Mouse (Mus musculus): ENCODE results near the gene Hoxa1.
A peak's percentile ranks its signal among the peaks of the same experiment; 100 is the strongest.

Hoxa1 gene

DNA sequence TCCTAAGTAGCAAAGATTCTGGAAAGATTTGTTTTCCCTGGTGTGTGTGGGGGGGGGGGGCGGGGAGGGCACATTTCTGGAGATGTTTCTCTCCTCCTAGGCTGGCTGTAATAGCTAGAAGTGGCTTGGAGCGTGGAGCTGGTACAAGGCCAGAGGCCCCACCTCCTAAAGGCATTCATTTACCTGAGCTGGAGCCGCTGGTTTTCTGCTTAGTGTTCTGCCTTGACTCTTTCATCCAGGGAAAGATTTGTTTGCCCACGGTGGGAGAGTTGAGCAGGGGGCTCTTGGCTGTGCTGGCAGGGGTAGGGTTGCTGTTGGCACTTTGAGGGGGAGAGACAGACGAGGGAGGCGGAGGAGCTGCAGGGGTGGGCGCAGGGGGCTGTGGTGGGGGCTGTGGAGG, 13.8 kb upstream of the Hoxa1 start:
- DNase-seq (ENCODE audit: low read depth, low spot score), result no peak

DNA sequence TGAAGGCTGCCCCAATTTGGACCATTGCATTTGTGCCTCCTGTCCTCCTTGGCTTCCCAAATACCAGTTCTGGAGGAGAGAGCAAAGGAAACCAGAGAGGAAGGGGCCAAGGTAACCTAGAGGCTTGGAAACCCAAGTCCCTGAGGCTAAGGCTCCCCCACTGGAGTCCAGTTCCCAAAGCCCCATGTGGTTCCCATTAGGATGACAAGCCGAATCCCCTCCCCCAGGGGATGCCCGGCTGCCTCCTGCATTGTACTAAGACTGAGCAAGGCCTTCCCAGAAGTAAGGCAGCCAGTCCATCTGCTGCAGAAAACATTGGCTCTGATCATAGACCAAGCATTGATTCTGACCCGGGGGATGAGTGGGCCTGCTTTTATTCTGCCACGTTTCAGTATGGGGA, 13.2 kb upstream of the Hoxa1 start:
- peak; percentile 91 for DNase-seq (ENCODE audit: low read depth, low spot score)

DNA sequence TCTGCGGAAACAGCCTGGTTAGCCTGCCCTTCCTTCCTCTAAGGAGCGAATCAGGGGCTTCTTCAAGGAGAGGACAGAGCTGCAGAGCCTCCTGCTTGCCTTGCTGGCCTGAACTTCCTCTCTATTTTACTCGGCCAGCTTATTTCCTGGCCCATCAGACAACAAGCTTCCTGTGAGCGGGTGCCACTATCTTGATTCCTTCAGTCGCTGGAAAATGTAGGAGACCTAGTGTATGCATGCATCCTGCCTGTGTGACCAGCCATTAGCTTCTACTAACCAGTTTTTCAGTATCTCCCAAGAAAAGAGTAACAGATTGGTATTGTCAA, 12.7 kb upstream of the Hoxa1 start:
- peak; percentile 51 for DNase-seq (ENCODE audit: low read depth, low spot score)

DNA sequence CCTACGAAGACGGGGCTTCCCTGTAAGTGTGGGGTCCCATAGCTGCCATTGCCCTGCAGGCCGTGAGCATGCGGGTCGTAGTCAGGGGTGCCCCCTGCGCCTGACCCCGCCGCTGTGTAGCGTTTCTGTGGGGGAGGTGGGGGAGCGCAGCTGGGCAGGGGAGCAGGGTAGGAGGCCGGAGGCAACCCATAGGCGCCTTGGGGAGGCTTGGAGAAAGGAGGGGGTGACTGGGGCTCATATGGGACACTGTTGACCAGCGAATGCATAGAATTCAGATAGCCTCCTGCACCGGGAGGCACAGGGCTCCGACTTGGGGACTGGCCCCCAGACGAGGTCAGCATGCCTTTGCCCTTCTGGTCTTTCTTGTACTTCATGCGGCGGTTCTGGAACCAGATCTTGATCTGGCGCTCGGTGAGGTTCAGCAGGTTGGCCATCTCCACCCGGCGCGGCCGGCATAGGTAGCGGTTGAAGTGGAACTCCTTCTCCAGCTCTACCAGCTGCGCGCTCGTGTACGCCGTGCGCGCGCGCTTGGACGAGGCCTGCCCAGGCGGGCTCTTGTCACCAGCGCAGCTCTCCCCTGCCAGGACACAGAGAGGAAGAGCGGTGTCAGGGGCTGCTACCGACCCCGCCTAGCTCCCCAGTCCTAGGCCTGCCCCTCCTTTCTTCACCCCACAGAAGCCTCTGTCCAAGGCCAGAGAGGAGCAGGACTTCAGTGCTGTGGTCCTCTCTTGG, 12.2 kb upstream of the Hoxa1 start:
- no peak for DNase-seq (ENCODE audit: low read depth, low spot score)

DNA sequence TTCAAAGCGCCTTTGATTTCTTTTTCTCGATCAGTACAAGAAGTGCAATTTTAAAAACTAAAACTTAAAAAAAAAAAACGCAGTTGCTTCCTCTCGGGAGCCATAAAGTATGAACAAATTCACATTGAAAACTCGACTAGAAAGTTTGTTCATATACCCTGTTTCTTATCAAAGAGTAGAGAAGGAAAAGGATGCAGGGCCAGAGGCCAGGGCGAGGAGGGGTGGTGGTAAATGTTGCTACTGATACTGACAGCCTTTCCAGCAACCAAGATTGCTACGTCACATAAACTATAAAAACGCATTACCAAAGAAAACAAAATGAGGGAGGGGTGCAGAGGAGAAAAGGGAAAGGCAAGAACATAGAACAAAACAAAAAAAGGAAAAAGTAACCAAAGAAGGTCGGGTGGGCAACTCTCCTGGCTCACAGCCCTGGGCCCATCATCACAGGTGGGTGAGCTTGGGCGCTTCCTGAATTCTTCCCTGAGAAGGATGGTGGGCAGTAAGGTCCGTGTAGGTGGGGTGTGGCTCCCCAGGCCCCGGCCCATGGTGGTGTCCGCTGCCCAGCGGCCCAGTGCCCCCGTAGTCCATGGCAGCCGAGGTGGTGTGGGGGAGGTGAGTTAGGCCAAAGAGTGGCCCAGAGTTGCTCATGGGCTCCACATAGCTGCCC, 11.5 kb upstream of the Hoxa1 start:
- DNase-seq (ENCODE audit: low read depth, low spot score), result peak; percentile 45

DNA sequence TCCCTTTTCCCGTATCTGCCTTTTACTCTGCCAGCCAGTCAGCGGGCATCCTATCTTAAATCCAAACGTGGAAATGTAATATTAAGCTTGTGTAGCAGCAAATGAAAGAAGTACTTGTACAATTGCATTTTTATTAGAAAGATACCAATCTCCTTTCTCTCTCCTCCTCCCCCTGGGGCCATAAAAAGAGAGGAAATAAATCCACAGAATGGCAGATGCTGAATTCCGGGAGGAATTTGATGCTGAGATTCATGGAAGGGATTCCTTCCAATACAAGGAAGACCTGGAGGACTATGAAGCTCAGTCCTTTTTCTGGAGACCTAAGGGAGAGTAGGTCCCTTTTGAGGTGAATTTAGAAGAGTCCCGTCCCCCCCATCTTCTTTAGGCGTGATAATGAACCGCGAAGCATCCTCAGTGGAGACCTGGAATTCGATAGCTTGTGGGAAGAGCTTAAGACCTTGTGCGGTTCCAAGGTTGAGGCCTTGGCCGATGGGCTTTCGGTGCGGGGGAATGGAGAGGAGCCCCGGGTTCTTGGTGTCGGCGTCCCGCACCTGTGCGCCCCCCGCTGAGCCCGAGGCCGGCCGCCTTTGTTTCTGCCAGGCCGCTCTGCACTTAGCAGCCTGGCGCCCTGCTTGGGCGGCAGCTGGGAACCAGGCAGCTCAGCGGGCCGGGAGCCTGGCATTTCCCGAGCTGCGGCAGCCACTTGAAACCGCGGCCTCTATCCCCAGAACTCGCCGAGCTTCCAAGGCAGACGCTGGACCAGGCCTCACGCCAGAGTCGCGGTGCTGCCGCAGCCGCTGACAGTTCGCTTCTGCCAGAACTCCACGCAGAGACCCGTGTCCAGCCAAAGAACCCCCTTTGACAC, 10.3 kb upstream of the Hoxa1 start:
- DNase-seq (ENCODE audit: low read depth, low spot score), result peak; percentile 67

DNA sequence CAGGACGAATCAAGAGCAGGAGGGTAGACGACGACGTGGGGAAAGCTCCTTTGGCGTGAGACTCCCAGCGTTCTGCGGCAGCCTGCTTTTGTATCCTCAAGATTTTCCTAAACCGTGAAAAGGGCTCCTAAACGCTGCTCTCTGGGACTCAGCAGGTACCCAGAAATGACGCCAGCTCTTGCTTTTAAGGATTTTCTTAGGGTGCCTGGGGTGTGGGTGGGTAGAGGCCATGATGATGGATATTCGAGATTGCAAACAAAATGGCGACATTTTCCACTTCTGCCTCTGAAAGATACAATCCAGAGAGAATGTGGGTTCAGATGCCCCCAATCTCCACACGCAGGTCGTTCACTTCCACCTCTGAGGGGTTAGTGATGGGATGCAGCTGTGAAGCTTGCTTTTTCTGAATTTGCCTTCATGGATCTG, 9.6 kb upstream of the Hoxa1 start:
- DNase-seq (ENCODE audit: low read depth, low spot score), result peak; percentile 66

DNA sequence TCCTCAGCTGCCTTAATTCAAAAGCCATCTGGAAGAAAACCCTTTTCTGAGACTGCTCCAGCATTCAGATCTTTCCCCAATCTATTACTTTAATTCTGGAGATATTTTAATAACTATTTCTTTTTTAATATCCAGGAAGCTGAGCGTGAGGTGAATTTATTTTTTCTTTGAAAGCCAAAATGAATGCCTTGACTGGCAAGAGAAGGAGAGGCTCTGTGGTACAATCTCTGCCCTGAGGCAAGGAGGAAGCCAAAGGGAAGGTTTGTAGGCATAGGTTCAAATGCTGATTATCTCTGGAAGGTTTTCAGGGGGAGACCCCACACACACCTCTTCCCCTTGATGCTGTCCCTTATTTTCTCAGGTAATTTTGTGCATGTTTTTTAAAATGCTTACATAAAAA, 9.1 kb upstream of the Hoxa1 start:
- DNase-seq (ENCODE audit: low read depth, low spot score), result peak; percentile 57

DNA sequence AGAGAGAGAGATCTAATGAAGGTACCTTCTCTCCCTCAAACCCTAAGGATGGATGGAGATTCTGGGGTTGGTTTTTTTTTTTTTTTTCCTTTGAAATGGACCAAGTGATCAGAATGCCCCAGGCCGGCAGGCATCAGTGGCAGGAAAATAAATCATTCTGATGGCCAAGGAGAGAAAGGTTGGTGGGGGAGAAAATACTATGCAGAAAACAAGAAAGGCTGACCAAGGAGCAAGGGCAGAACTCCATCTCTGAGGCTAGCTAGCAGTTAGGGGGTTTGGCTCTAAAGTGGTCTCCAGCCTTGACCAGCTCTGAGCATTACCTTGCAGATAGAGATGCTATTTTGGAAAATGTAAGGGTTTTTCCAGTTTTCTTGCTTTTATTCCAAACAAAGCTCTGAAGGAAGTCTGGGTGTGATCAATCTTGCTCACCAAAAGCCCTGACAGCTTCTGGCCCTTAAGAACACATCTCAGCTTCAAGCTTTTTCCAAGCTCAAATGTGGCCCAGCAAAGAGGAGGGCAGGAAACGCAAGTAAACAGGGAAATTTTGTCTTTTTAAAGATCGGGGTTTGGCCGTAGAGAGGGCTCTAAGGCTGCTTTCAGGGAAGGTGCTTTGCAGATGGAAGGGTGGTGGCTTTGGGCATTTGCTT, 8.4 kb upstream of the Hoxa1 start:
- DNase-seq (ENCODE audit: low read depth, low spot score), result peak; percentile 81

DNA sequence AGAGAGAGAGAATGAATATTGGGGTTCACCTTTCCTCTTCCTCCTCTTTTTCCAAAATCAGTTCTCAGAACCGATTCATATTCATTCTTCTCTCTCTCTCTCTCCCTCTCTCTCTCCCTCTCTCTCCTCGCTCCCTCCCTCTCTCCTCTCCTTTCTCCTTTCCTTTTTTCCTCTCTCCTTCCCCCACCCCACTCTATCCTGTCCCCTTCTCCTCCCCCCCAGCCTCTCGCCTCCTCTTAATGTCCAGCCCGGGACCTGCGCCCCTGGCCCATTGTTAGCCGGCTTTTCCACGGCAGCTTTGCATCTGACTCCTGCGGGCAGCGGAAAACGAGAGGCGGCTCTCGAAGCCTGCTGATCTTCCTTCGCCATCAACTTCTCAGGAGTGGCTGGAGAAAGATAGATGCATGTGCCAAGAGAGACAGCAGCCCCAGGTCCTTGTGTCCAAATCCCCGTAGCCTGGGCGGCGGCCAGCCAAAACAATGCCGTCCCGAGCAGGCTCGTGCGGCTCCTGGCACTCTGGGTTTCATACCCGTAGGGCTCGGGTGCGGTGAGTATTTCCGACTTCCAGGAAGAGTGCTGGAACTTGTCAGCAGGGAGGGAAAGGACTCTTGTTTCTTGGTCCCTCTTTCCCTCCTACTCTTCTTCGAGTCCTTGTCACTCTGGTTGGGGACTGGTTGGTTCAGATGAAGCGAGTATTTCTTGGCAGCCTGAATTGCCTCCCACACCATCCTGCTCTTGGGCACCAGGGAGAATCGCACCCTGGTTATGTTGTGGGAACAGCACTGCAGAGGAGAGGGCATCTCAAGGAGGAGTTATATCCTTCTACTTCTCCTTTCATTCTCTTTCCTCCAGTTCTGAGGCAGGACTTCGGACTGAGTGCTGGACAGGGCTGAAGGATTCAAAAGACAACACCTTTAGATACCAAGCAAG, 7.6 kb upstream of the Hoxa1 start:
- peak; percentile 82 for DNase-seq (ENCODE audit: low read depth, low spot score)

DNA sequence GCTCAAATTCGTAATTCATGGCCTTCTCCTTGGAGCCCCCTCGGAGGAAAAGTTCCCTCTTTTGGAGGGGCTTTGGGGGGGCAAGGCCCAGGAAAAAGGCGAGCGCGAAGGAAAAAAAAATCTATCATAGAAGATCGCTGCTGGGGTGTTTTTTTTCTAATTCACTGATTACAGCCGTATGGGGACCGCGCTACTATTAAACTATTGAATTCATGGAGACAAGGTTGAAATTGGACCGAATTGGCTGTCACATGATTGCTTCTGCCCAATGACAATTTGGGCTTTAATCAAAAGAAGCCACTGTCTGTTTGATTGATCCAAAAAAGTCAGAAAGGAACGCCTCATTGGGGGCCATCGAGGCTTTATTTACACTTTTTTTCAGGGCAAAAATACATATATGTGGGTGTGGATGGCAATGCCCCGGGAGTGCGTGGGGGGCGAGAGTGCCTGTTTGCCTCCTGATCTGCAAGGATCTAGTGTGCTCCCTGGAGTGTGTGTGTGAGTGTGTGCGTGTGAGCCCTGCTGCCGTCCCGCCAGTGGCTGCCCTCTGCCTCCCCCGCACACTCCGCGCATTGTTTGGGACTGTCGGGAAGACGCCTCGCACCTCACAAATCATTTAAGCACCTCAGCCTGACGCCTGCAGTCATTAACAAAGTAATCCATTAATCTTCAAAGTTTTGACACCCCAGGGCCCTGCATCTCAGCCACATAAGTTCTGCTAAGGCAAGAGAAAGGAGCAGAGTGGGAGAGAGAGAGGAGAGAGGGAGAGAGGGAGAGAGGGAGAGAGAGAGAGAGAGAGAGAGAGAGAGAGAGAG, 6.7 kb upstream of the Hoxa1 start, which contains the start of gene Hoxa2:
Gene Hoxa2 (minus strand): TSS at position 206 of the 815 bp plus-strand sequence.
- peak; percentile 90 for DNase-seq (ENCODE audit: low read depth, low spot score)

DNA sequence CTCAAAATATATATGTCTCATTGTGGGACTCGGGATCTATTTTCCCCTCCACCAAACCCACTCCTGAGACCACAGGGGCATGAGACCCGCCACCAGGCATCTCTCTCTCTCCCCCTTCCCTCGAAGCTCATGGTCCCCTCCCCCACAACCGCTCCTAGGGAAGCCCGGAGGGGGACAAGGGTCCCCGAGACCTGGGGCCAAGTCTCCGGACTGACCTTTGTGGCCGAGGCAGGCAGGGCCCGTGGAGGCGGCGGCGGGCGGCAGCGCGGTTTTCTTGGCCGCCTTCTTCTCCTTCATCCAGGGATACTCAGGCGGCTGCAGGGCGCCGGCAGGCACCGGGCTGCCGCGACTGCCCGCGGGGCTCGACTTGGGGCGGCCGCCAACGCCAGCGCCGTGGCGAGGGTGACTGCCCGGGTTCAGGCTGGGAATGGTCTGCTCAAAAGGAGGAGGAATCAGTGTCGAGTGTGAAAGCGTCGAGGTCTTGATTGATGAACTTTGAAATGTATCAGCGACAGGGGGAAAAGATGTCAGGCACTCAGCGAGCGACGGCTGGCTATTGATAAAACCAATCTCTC, 6.0 kb upstream of the Hoxa1 start:
- DNase-seq (ENCODE audit: low read depth, low spot score), result peak; percentile 69

DNA sequence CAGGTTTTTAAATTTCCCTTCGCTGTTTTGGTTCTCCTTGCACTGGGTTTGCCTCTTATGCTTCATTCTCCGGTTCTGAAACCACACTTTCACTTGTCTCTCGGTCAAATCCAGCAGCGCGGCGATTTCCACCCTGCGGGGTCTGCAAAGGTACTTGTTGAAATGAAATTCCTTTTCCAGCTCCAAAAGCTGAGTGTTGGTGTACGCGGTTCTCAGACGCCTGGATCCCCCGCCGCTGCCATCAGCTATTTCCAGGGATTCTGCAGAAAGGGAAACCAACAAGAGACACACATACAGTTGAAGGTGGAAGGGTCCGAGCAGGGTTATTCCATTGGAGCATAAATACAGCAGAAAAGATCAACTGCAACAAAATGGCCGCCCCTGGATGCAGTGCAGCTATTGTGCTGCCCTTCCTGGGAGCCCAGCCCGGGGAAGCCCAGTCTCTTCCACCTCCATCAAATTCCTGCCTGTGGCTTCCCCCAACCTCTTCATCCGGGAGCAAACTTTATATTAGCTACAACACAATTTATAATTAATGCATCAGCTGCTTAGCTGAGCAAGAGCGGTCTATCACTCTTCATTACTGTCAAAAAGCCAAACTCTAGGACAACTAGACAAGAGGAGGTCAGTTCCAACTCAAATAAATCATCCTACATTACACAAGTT, 5.4 kb upstream of the Hoxa1 start:
- peak; percentile 80 for DNase-seq (ENCODE audit: low read depth, low spot score)

DNA sequence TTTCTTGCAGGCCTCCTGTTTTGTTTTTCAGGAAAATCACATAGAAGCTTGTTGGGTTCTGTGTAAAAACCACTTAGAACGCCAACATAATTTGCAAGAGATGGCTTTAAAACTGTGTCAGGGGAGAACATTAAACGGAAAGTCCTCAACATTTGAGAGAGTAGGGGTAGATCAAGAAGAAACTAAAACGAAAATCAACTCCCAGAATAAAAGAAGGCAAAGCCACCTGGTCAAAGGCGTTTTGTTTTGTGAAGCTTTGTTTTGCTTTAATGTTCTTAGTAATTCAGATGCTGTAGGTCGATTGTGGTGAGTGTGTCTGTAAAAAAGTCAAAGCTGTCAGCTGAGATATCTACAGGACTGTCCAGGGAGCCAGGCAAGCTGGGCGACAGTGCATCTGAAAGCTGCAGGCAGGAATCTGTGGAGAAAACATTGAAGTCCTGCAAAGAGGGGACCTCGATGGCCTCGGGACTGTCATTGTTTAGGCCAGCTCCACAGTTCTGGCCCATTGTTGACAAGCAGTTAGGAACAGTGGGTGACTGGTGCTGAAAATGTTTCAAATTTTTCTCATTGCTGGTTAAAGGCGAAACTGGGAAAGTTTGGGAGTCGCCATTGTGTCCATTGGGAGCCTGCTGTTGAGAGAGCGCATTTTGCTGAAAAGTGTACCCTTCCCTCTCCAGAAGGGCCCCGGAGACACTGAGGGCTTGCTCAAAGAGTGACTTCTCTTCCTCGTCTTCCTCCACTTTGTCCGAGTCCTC, 4.7 kb upstream of the Hoxa1 start:
- DNase-seq (ENCODE audit: low read depth, low spot score), result peak; percentile 62

DNA sequence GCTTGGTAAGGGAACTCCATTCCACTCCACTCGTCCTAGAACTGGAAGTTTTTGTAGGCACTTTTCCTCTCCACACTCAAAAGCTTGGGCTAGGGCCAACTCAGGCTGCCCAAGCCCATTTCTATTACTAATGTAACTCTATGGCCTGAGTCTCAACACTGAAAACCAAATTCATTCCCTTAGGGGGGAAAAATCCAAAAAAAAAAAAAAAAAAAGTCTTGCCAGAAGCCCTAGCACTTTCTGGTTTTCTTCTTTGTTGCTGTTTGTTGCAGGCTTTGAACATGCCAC, 3.9 kb upstream of the Hoxa1 start:
- no peak for DNase-seq (ENCODE audit: low read depth, low spot score)

DNA sequence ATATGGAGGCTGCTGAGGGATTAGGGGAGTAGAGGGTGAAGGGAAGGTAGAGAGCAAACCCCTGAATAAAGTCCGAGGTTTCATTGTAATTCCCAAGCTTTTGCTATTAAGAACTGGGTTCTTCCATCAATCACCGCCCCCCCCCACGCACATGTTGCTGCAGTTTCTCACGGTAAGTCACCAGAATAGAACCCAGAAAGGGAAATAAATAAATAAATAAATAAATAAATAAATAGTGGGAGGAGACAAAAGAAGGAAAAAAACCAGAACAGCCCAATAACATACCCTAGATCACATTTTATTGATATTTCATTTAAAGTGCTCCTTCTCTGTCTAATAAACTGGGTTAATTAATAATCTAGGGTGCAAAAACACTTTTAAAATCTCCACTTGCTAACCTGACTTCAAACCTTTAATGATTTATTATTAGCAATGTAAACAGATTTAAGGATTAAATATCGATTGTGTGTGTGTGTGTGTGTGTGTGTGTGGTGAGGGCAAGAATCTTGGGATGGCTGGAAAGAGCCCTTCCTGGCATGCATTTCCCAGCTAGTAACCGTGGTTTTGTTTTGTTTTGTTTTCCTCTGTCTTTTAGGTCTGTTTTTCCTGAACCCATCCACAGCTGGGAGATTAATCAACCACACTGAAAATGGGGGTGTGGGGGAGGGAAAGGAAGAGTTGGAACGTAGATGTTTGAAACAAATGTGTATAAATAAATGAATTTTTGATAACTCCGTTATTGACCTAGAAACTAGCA, 3.4 kb upstream of the Hoxa1 start:
- DNase-seq (ENCODE audit: low read depth, low spot score), result peak; percentile 73

DNA sequence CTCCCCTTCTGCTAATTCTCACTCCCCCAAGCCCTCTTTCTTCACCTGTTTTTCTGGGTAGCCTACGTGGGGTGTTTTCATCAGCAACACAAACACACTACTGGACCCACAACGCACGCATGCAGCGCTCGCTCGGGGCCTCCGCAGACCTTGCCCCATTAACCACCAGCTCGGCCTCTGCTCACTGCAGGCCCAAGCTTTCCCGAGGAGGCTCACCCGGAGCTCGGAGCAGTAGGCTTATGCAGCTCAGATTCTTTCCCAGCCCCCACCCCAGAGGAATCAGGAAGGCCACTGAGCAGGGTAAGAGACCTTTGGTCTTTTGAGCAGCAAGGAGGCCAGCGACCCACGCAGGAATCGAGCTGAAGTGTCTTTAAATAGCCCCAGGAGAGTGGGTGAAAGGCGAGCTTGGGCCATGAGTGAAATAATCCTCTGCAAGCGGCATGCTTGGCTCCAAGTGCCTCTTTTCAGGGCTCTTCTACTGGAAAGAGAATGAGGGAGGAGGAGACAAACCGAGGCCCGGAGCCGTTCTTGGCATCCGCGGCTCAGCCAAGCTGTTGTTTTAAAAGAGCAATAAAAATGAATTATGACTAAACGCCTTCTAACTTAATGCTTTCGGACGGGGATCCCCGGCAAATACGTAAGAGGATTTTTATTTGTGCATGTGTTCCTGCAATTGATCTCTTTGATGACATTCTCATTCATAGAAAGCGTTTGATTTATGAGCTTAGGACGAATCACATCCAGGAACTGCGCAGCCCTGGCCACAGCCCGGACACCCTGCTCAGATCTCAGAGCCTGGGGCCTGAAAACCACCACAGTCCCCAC, 2.6 kb upstream of the Hoxa1 start:
- peak; percentile 82 for DNase-seq (ENCODE audit: low read depth, low spot score)

All from 3T3-L1 (cell line).